Mouse (Mus musculus) ES-Bruce4 (cell line): Measurements from ENCODE around the gene Ptprd. TPM values are rescaled to one million over a fixed set of nuclear protein-coding genes. Genes with fewer than 3 reads are reported as not detected.

ENCODE experiments used
- H3K27ac ChIP-seq: 2 replicates; pipeline ENCODE4 v1.5.1; 2012; ENCODE audit warnings: low read length, inconsistent platforms; ENCODE audit not compliant: insufficient read depth
- H3K27me3 ChIP-seq: 2 replicates; pipeline ENCODE4 v1.6.1; 2012; ENCODE audit warnings: mild to moderate bottlenecking, low read length, inconsistent platforms; ENCODE audit not compliant: control insufficient read depth, poor library complexity, insufficient read depth, severe bottlenecking
- H3K36me3 ChIP-seq: 2 replicates; pipeline ENCODE4 v1.6.1; 2012; ENCODE audit warnings: inconsistent platforms, mild to moderate bottlenecking, low read length, moderate library complexity; ENCODE audit not compliant: control insufficient read depth, poor library complexity, insufficient read depth, severe bottlenecking
- H3K4me1 ChIP-seq: one replicate; pipeline ENCODE4 v1.8.1; 2011; ENCODE audit warnings: low read length; ENCODE audit not compliant: control insufficient read depth, insufficient read depth
- H3K4me3 ChIP-seq: 2 replicates; pipeline ENCODE4 v1.5.1; 2011; ENCODE audit warnings: low read depth, mild to moderate bottlenecking, low read length
- H3K9ac ChIP-seq: 2 replicates; pipeline ENCODE4 v1.6.1; 2012; ENCODE audit warnings: low read depth, mild to moderate bottlenecking, inconsistent platforms; ENCODE audit not compliant: poor library complexity, severe bottlenecking
- H3K9me3 ChIP-seq: replicated peaks from 2 replicates; pipeline ENCODE4 v1.6.1; 2012; ENCODE audit warnings: mild to moderate bottlenecking, low read length, inconsistent platforms; ENCODE audit not compliant: control insufficient read depth, poor library complexity, insufficient read depth, severe bottlenecking
- CTCF ChIP-seq: IDR thresholded peaks from one replicate; pipeline ENCODE4 v1.8.1; 2011; ENCODE audit warnings: low read depth, low read length
- EP300 ChIP-seq: IDR thresholded peaks from 2 replicates; pipeline ENCODE4 v1.6.1; 2011; ENCODE audit warnings: low read depth, low read length; ENCODE audit not compliant: insufficient read depth
- POLR2A ChIP-seq: IDR thresholded peaks from one replicate; pipeline ENCODE4 v1.8.1; 2011; ENCODE audit warnings: low read length; ENCODE audit not compliant: insufficient read depth
- polyA plus RNA-seq: library from polyadenylated mRNA; stranded (reverse); fragments of >200 nt; gene quantifications from 2 replicates; pipeline ENCODE4 v1.2.4, GENCODE M21; 2011; ENCODE audit warnings: low read depth; ENCODE audit not compliant: missing spikeins, insufficient read depth, insufficient read length

Ptprd gene
- polyA plus RNA-seq, 1 experiment: 2.8 TPM

DNA sequence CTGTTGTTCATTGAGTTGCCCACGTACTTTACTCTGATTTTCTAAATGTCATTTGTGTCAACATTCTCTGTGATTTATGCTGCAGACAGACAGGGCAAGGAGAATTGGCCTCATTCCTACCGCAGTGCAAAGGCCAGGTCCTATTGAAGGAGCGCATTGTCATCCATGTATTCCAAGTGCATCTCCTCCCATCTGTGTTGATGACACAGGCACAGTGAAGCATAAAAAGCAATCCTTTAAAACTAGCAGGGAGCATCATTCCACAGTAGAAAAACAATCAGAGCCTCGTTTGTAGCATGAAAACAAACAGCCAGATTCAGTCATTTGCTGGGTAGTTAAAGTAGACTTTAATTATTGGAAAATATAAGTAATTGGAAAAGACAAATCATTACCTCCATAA lies 960.6 kb downstream of the Ptprd start:
- TF ChIP-seq EP300: no peak
- TF ChIP-seq POLR2A: no peak
- TF ChIP-seq CTCF: no peak
- H3K9me3 ChIP-seq: no peaks in the 10 kb centered on the region
- no peak overlapping the region for H3K27ac ChIP-seq
- H3K4me3 ChIP-seq: no peak overlapping the region
- H3K36me3 ChIP-seq: no peaks in the 10 kb centered on the region
- no peaks in the 10 kb centered on the region for H3K4me1 ChIP-seq
- no peak overlapping the region for H3K9ac ChIP-seq
- no peaks in the 10 kb centered on the region for H3K27me3 ChIP-seq

DNA sequence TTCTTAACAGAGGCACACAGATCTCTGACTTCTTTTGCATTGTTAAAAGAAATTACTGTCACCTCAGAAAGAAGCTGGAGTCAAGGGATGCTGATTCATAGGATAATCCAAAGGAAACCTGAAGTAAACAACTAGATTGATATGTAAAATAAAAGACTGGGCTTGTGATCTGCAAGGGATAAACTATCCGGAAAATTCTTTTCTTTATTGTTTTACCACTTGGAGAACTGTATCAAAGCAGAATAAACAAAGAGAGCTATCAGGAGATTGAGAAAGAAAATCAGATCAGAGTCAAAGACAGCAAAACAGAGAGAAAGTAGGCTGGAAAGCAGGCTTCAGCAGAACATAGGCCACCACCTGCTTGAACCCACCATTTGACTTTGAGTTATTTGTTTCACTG lies 962.0 kb downstream of the Ptprd start:
- H3K4me1 ChIP-seq: no peaks in the 10 kb centered on the region
- no peak overlapping the region for H3K27ac ChIP-seq
- H3K27me3 ChIP-seq: no peaks in the 10 kb centered on the region
- no peak for TF ChIP-seq POLR2A
- TF ChIP-seq CTCF: no peak
- TF ChIP-seq EP300: no peak
- no peak overlapping the region for H3K9ac ChIP-seq
- H3K9me3 ChIP-seq: no peaks in the 10 kb centered on the region
- no peak overlapping the region for H3K4me3 ChIP-seq
- H3K36me3 ChIP-seq: no peaks in the 10 kb centered on the region

DNA sequence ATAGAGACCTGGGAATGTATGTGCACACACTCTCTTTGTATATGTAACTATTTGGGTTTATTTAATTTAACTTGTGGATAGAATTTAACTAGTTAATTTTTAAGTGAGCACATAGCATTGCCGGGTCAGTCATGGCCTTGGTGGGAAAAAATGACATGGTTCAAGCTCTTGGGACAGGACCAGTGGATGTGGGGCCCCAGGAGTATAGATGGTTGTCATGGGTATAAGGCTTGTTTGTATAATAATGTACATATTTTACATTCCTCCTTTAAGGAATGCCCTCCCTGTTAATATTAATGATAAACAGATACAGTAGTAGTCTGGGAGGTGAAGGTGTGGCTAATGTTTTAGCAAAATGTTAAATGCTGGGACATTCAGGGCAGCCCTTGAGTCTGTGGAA lies 962.8 kb downstream of the Ptprd start:
- no peak for TF ChIP-seq EP300
- TF ChIP-seq CTCF: no peak
- TF ChIP-seq POLR2A: no peak
- H3K9ac ChIP-seq: no peak overlapping the region
- no peaks in the 10 kb centered on the region for H3K4me1 ChIP-seq
- H3K27ac ChIP-seq: no peak overlapping the region
- no peaks in the 10 kb centered on the region for H3K27me3 ChIP-seq
- no peak overlapping the region for H3K4me3 ChIP-seq
- H3K36me3 ChIP-seq: no peaks in the 10 kb centered on the region
- no peaks in the 10 kb centered on the region for H3K9me3 ChIP-seq

DNA sequence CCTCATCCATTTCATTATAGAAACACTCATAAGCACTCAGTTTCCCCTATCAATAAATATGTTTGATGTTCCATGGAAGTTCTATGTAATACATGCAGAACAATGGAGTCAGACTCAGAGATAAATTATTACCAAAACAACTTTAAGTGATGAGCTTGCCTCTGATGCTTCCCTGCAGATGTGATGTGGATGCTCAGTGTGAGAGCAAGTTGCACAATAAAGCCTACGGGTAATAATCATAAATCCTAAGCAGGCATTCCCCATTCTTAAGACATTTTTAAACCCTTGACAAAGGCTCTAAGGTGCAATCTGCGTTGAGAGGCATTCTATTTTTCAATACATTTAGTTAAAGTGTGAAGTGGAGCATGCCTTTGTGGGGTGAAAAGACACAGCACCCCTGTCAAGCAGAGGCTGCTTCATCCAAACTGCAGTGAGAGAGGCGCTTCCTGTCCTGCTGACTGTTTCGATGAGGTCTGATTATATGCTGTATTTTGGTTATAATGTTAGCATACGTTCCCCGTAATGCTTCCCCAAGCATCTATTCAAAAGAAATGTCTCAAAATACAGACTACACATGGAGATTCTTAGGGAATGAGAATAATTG lies 969.8 kb downstream of the Ptprd start:
- H3K27ac ChIP-seq: no peak overlapping the region
- no peak overlapping the region for H3K9ac ChIP-seq
- no peak overlapping the region for H3K4me3 ChIP-seq
- H3K4me1 ChIP-seq: no peaks in the 10 kb centered on the region
- no peaks in the 10 kb centered on the region for H3K36me3 ChIP-seq
- H3K9me3 ChIP-seq: no peaks in the 10 kb centered on the region
- TF ChIP-seq POLR2A: no peak
- TF ChIP-seq CTCF: no peak
- no peak for TF ChIP-seq EP300
- H3K27me3 ChIP-seq: no peaks in the 10 kb centered on the region

DNA sequence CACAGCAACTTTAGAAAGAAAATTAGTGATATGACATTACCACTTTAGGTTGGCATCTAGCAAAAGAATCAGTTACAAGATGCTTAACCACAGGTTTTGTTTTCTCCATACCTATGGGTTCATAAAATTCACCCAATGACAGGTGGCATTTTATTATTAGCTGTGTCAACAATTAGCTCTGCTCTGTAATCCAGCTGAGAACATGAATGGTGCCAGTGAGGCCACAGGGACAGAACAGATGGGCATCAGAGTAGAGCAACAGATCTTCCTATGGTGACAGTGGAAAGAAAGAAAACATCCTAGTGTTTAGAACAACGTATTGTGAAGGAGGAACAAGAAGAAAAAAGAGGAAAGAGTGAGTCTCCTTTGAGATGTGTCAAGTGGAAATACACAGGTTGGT lies 973.6 kb downstream of the Ptprd start:
- H3K4me3 ChIP-seq: no peak overlapping the region
- H3K9me3 ChIP-seq: no peaks in the 10 kb centered on the region
- no peak overlapping the region for H3K27ac ChIP-seq
- no peaks in the 10 kb centered on the region for H3K4me1 ChIP-seq
- no peaks in the 10 kb centered on the region for H3K36me3 ChIP-seq
- TF ChIP-seq POLR2A: no peak
- TF ChIP-seq CTCF: no peak
- TF ChIP-seq EP300: no peak
- H3K9ac ChIP-seq: no peak overlapping the region
- H3K27me3 ChIP-seq: no peaks in the 10 kb centered on the region

DNA sequence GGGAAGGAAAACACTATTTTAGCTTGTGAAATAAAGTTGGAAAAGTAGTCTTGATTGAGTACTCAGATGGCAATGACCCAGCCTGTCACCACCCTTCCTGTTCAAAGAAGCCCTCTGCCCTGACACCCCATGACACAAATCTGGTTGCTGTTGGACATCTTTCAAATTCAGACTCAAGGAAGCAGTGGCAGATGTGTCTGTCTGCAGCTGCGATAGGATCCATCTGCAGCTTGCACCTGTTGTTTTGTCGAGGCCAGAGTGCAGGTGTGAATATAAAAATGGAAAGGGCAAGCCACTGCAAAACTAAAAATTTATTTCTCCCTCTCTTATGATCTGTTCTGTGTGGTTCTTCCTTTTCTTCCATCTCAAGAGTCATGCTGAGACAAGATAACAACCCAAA lies 978.5 kb downstream of the Ptprd start:
- TF ChIP-seq EP300 (no peak), POLR2A (no peak), CTCF (no peak)
- H3K9ac ChIP-seq: no peak overlapping the region
- no peak overlapping the region for H3K4me3 ChIP-seq
- H3K4me1 ChIP-seq: no peaks in the 10 kb centered on the region
- no peaks in the 10 kb centered on the region for H3K27me3 ChIP-seq
- no peaks in the 10 kb centered on the region for H3K36me3 ChIP-seq
- H3K27ac ChIP-seq: no peak overlapping the region
- H3K9me3 ChIP-seq: no peaks in the 10 kb centered on the region
